Mouse (Mus musculus) stomach, postnatal 0 days (tissue): ENCODE results near the gene Prc1. TPM values are rescaled to one million over a fixed set of nuclear protein-coding genes. Genes with fewer than 3 reads are reported as not detected.
A peak's percentile ranks its signal among the peaks of the same experiment; 100 is the strongest.
"Not testable (repeated sequence)": the region's sequence is repeated elsewhere in the genome, so short reads cannot be mapped to it uniquely, and the experiment has no call there.

Experiments
- ATAC-seq: fragments of 200-750 bp; cut with Nextera tagmentation; 2 replicates; pipeline ENCODE4 v1.8.0; 2017; ENCODE audit not compliant: low FRiP score, low TSS enrichment
- DNase-seq: peaks from one replicate; pipeline ENCODE4 v3.0.0-alpha.2; 2016; ENCODE audit warnings: low spot score
- H3K27ac ChIP-seq: fragments of 300-500 bp; sonication (generic); replicated peaks from 2 replicates; pipeline ENCODE4 v1.5.1; 2014; ENCODE audit warnings: mild to moderate bottlenecking, control low read depth
- H3K27me3 ChIP-seq: fragments of 300-500 bp; sonication (generic); 2 replicates; pipeline ENCODE4 v1.6.1; 2014; ENCODE audit warnings: low read length; ENCODE audit not compliant: control insufficient read depth, insufficient read depth
- H3K36me3 ChIP-seq: fragments of 300-500 bp; sonication (generic); 2 replicates; pipeline ENCODE4 v1.6.1; 2014; ENCODE audit warnings: low read length, mixed read lengths; ENCODE audit not compliant: control insufficient read depth, insufficient read depth
- H3K4me1 ChIP-seq: fragments of 300-500 bp; sonication (generic); replicated peaks from 2 replicates; pipeline ENCODE4 v1.6.1; 2014; ENCODE audit warnings: antibody characterized with exemption; ENCODE audit not compliant: control insufficient read depth, insufficient read depth
- H3K4me2 ChIP-seq: fragments of 300-500 bp; sonication (generic); replicated peaks from 2 replicates; pipeline ENCODE4 v1.6.1; 2014; ENCODE audit warnings: low read depth, mild to moderate bottlenecking, control low read depth, moderate library complexity
- H3K4me3 ChIP-seq: fragments of 300-500 bp; sonication (generic); 2 replicates; pipeline ENCODE4 v1.5.1; 2014; ENCODE audit warnings: low read depth, low read length, control low read depth
- H3K9ac ChIP-seq: fragments of 300-500 bp; sonication (generic); 2 replicates; pipeline ENCODE4 v1.6.1; 2014; ENCODE audit warnings: mild to moderate bottlenecking, low read length, control low read depth, mixed read lengths
- H3K9me3 ChIP-seq: fragments of 300-500 bp; sonication (generic); 2 replicates; pipeline ENCODE4 v1.6.1; 2016; ENCODE audit warnings: low read length; ENCODE audit not compliant: control insufficient read depth
- CTCF ChIP-seq: IDR thresholded peaks from 2 replicates; pipeline ENCODE4 v1.5.1; 2016; ENCODE audit warnings: antibody characterized with exemption, low read depth, mild to moderate bottlenecking, moderate library complexity
- EP300 ChIP-seq: optimal IDR thresholded peaks from 2 replicates; pipeline ENCODE3; 2016; ENCODE audit warnings: antibody characterized with exemption
- WGBS: fragments of 180-500 bp; shearing (Covaris S2); extraction: QIAGEN DNeasy Blood & Tissue Kit; methylation state at CpG from one replicate; pipeline ENCODE4 v1.1.7; 2014; 5-methylcytosine and 5-hydroxymethylcytosine counted together
- polyA plus RNA-seq: library from polyadenylated mRNA; unstranded; fragments of >200 nt; fragmentation: Nextera tagmentation; extraction: Ambion mirVana; gene quantifications from 2 replicates; pipeline ENCODE4 v1.2.1, GENCODE M21; 2015

Prc1 gene
- polyA plus RNA-seq, 1 experiment from 2014 or later, result 38.0 TPM

DNA sequence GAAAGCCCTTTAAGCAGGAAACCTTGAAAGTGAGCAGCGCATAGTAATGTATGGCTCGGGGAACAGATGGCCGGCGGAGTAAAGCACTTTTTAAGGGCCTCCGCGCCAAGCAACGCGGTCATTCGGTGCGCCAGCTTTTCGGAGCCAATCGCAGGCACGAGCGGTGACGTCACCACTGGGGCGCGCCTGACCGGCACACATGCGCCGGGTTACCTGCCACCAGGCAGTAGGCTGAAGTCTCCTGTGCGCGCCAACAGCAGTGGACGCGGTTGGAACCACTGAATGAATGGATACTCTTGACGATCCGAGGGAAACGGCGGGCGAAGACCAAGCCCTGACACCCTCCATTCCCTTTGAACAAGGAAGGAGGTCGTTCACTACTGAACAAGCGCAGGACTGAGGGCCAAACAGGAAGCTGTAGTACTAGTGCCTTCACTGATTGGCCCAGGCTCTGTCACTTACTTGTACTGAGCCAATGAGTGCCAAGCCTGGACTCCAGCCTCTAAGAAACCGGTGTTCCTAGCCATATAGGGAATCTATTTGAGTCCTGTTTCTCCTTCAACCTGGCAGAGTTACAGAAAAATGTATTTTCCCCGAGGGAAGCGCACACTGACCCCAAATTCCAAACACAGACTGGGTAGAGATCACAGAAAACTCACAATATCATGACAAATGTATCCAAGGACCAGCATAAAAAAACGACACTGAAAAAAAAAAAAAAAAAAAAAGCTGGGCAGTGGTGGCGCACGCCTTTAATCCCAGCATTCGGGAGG lies 30.0 kb downstream of the Prc1 start, which contains the start of gene Rccd1:
Gene Rccd1 (minus strand): TSS at position 412 of the 773 bp plus-strand sequence.
- DNase-seq (peak; percentile 97), ATAC-seq (peak; percentile 98)
- TF ChIP-seq CTCF (no peak; the same call in 1 of the 2 replicates), EP300 (no peak)
- H3K4me3 ChIP-seq, result peak within 1 kb of the TSS; percentile 51
- peak within 1 kb of the TSS; percentile 69 for H3K4me2 ChIP-seq
- no peaks in the 10 kb centered on the region for H3K4me1 ChIP-seq
- H3K36me3 ChIP-seq, result peaks cover 18% of the 10 kb centered on the region; the same call in 1 of the 2 replicates
- H3K9me3 ChIP-seq, result no peaks in the 10 kb centered on the region
- WGBS, result under 1% methylated on average over 36 of the region's 38 CpGs
- H3K9ac ChIP-seq, result peak within 1 kb of the TSS; percentile 56
- no peaks in the 10 kb centered on the region for H3K27me3 ChIP-seq
- peak within 1 kb of the TSS; percentile 84 for H3K27ac ChIP-seq

DNA sequence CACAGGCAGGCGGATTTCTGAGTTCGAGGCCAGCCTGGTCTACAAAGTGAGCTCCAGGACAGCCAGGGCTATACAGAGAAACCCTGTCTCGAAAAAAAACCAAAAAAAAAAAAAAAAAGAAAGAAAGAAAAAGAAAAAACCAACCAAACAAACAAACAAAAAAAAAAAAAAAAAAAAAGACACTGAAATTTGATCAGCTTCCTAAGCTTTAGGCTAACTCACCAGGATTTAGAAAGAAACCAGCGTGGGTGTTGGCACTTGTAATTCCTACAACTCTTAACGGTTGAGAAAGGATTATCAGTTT lies 30.5 kb downstream of the Prc1 start:
- H3K4me1 ChIP-seq, H3K9ac ChIP-seq, DNase-seq, H3K9me3 ChIP-seq, H3K27me3 ChIP-seq, H3K4me3 ChIP-seq, ATAC-seq: not testable (repeated sequence)
- peak overlapping the region; percentile 69; the same call in 1 of the 2 replicates for H3K4me2 ChIP-seq
- peak overlapping the region; percentile 84 for H3K27ac ChIP-seq
- WGBS, result 30% methylated on average over 5 of the region's 5 CpGs
- H3K36me3 ChIP-seq, result peaks cover 18% of the 10 kb centered on the region; the same call in 1 of the 2 replicates

DNA sequence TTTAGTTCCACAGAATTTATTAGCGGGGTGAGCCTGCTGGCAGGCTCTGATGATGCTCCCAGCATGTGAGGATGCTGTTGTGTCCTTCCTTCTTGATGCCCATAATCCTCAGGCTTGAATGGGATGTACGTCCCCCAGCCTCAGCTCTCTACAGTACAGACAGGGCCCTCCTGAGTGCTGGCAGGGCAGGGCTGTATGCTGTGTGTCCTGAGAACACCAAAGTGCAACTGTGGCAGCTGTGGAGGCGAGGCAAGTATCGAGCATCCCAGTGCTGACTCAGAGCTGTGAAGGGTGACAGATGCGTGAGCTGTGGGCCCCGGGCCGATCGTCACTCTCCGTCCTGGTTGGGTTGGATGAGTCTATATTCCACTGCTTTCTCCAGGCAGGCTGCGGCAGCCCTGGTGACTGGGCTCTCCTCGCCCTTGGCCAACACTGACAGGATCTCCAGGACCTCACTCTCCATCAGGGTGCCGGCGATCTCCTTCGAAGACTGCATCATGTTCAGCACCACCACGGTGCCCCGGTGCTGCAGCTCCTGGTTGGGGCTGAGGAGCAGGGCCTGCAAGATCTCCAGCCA lies 31.1 kb downstream of the Prc1 start:
- no peaks in the 10 kb centered on the region for H3K4me1 ChIP-seq
- no peaks in the 10 kb centered on the region for H3K9me3 ChIP-seq
- H3K27ac ChIP-seq, result peak overlapping the region; percentile 84
- no peak for TF ChIP-seq CTCF
- TF ChIP-seq EP300, result no peak
- H3K4me3 ChIP-seq, result no peak overlapping the region
- DNase-seq (peak; percentile 14), ATAC-seq (no peak)
- 84% methylated on average over 16 of the region's 16 CpGs for WGBS
- H3K9ac ChIP-seq, result no peak overlapping the region
- H3K36me3 ChIP-seq, result peaks cover 22% of the 10 kb centered on the region; the same call in 1 of the 2 replicates
- H3K27me3 ChIP-seq, result no peaks in the 10 kb centered on the region
- no peak overlapping the region for H3K4me2 ChIP-seq

DNA sequence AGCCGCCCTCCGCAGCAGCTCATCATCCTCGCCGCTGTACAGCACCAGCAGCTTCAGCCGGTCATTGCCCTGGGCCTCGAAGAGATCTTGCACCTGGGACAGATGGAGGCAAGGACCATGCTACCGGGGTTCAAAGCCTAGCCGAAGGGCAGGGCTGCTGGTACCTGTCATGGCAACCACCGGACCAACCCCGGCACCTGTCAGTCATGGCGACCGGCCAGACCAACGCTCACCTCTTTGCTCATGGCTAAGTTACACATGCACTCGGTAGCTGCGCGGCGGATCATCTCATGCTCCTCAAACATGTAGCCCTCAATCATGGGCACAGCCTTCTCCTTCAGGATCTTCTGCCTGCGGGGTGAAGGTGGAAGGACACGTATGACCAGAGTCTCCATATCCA lies 31.8 kb downstream of the Prc1 start:
- DNase-seq (no peak), ATAC-seq (no peak)
- Histone ChIP-seq H3K36me3 (peaks cover 27% of the 10 kb centered on the region), H3K9me3 (no peaks in the 10 kb centered on the region), H3K4me1 (no peaks in the 10 kb centered on the region), H3K27me3 (no peaks in the 10 kb centered on the region), H3K4me2 (no peak overlapping the region), H3K27ac (no peak overlapping the region), H3K4me3 (no peak overlapping the region), H3K9ac (no peak overlapping the region)
- WGBS, result 96% methylated on average over 19 of the region's 19 CpGs
- no peak for TF ChIP-seq EP300
- no peak for TF ChIP-seq CTCF

DNA sequence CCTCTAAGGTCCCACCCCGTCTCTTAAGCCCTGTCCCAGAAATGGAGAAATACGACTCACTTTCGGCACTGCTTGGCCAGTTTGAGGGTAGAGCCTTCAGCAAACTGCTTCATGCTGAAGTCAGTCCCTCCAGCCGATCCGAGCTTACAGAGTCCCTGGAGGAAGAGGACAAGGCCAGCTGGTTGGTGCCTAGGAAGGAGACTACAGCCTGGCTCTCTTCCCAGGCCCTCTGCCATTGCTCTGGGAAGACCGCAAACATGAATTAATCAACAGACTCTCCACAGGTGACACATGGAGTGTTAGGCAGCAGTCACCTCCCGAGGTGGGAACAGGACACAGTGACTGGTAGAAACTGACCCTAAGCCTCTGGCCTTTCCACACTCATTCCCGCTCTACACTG lies 36.0 kb downstream of the Prc1 start:
- Histone ChIP-seq H3K4me2 (no peak overlapping the region), H3K4me3 (no peak overlapping the region), H3K4me1 (no peaks in the 10 kb centered on the region), H3K36me3 (peaks cover 57% of the 10 kb centered on the region), H3K27me3 (no peaks in the 10 kb centered on the region), H3K9ac (no peak overlapping the region), H3K9me3 (no peaks in the 10 kb centered on the region), H3K27ac (no peak overlapping the region)
- TF ChIP-seq EP300 (no peak), CTCF (no peak)
- DNase-seq (no peak), ATAC-seq (no peak)
- WGBS, result 85% methylated on average over 8 of the region's 8 CpGs

DNA sequence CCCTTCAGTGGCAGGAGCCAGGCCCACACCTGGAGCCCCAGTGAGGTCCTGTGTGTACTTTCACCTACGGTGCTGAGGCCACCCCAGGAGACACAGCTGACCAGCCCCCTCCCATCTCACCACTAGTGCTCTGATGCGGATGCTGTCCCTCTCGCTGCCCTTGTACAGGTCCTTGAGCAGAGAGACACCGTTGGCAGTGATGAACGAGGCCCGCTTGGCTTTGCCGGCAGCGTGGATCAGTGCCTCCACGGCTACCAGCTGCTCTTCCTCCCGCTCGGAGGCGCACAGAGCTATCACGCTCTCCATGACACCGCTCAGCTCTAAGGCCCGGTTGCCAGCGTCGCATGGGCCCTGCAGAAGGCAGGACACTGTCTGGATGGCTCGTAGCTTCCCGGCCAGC lies 37.2 kb downstream of the Prc1 start:
- no peak overlapping the region for H3K4me2 ChIP-seq
- H3K4me1 ChIP-seq, result no peaks in the 10 kb centered on the region
- H3K27me3 ChIP-seq, result no peaks in the 10 kb centered on the region
- no peak for DNase-seq
- no peaks in the 10 kb centered on the region for H3K9me3 ChIP-seq
- ATAC-seq, result no peak
- 93% methylated on average over 19 of the region's 19 CpGs for WGBS
- no peak overlapping the region for H3K9ac ChIP-seq
- H3K27ac ChIP-seq, result no peak overlapping the region
- no peak for TF ChIP-seq CTCF
- no peak for TF ChIP-seq EP300
- H3K4me3 ChIP-seq, result no peak overlapping the region
- H3K36me3 ChIP-seq, result peaks cover 63% of the 10 kb centered on the region
